Mouse (Mus musculus) colon, adult 2 months (tissue): ENCODE results near the gene Fbxo39. TPM values are rescaled to one million over a fixed set of nuclear protein-coding genes. Genes with fewer than 3 reads are reported as not detected.

ENCODE experiments used
- polyA plus RNA-seq: library from polyadenylated mRNA; depleted of rRNA; stranded (reverse); fragments of >200 nt; gene quantifications from 2 replicates; pipeline ENCODE4 v1.2.3, GENCODE M21; 2012; rRNA removed

Gene Fbxo39
- polyA plus RNA-seq, result 0.08 TPM in 1 of 2 replicates, not detected in the other

GRCm38 (mm10) chr11:72314151-72314895 is at the start of gene Fbxo39:
Gene Fbxo39 (plus strand): TSS chr11:72314444.

GRCm38 (mm10) chr11:72266960-72267560 is 47.2 kb upstream of the Fbxo39 start, which contains the start of gene Slc13a5:
Gene Slc13a5 (minus strand): TSS chr11:72267222.

GRCm38 (mm10) chr11:72301334-72301733 is 12.9 kb upstream of the Fbxo39 start, which contains the start of gene Xaf1:
Gene Xaf1 (plus strand): TSS chr11:72301629.

GRCm38 (mm10) chr11:72362347-72362741 is 48.1 kb downstream of the Fbxo39 start, which contains the start of gene Tekt1:
Gene Tekt1 (minus strand): TSS chr11:72362442.

Other genes starting within 250 kb of the Fbxo39 start
- gene Pitpnm3, start 178.7 kb upstream of the Fbxo39 start, polyA plus RNA-seq, result 18.2 and 19.4 TPM in 2 replicates
- gene Gm43951, start 107.6 kb upstream of the Fbxo39 start, polyA plus RNA-seq, result 0.13 and 0.14 TPM in 2 replicates
- 3.5 and 3.6 TPM in 2 replicates for gene 4933427D14Rik, start 107.0 kb upstream of the Fbxo39 start, polyA plus RNA-seq
- 52.2 and 53.4 TPM in 2 replicates for gene Txndc17, start 106.9 kb upstream of the Fbxo39 start, polyA plus RNA-seq
- gene Med31, start 98.9 kb upstream of the Fbxo39 start, polyA plus RNA-seq, result 4.4 and 6.2 TPM in 2 replicates
- gene Slc13a5, start 47.2 kb upstream of the Fbxo39 start, polyA plus RNA-seq, result 0.14 TPM in 2 replicates
- gene Xaf1, start 12.8 kb upstream of the Fbxo39 start, polyA plus RNA-seq, result 8.8 and 13.1 TPM in 2 replicates
- 0.23 TPM in 1 of 2 replicates, not detected in the other for gene Tekt1, start 48.0 kb downstream of the Fbxo39 start, polyA plus RNA-seq
- 2.8 and 3.9 TPM in 2 replicates for gene Smtnl2, start 97.3 kb downstream of the Fbxo39 start, polyA plus RNA-seq
- gene Ggt6, start 121.1 kb downstream of the Fbxo39 start, polyA plus RNA-seq, result 93.2 and 100 TPM in 2 replicates
- 26.5 and 30.6 TPM in 2 replicates for gene Mybbp1a, start 126.9 kb downstream of the Fbxo39 start, polyA plus RNA-seq
- gene Spns2, start 175.5 kb downstream of the Fbxo39 start, polyA plus RNA-seq, result 20.3 and 21.4 TPM in 2 replicates
- 1.00 and 1.1 TPM in 2 replicates for gene Spns3, start 236.1 kb downstream of the Fbxo39 start, polyA plus RNA-seq